Mouse (Mus musculus): ENCODE measurements around the gene F3.

DNA sequence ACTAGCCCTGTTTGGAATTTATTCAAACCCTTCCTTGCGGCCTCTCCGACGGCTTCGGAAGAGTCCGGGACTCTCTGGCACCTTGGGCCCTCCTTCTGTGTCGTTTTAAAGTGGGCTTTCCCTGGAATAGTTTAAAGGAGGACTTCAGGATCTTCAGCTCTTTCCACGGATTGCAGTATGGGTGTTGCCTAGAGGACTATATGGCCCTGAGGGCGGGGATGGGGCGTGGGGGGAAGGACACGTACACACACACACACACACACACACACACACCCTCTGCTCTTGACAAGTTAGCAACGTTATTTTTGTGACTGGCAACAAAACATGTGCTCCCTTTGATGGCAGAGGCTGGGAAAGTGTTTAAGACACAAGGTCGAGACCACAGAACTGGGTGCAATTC is 1.2 kb downstream of the F3 start:
- no peak for TF ChIP-seq USF1 (IDR thresholded peaks at IDR 0.05; ENCODE audit: low read depth)
- TF ChIP-seq POLR2A (IDR thresholded peaks at IDR 0.05; ENCODE audit: insufficient read length, low read depth): no peak
- TF ChIP-seq MYOG (IDR thresholded peaks at IDR 0.05; ENCODE audit: control insufficient read depth in 1 of 3, insufficient read depth in 1 of 3, insufficient read length in 2 of 3, low read depth in 2 of 3): no peak
- TF ChIP-seq MYOD1 (IDR thresholded peaks at IDR 0.05; ENCODE audit: control insufficient read depth in 1 of 3, insufficient read length in 2 of 3, low read depth in 2 of 3): no peak
- no peak for TF ChIP-seq MAX (IDR thresholded peaks at IDR 0.05; ENCODE audit: low read depth)
